Mouse (Mus musculus) cortical plate, adult 2 months (tissue): ENCODE results near the gene Gpam.

Experiments
- CTCF ChIP-seq: fragments of 200-500 bp; IDR thresholded peaks from 2 replicates; pipeline ENCODE4 v1.5.1; 2011; ENCODE audit warnings: mild to moderate bottlenecking, control low read depth, low read length; ENCODE audit not compliant: insufficient read depth; ENCODE audit errors: extremely low read depth
- POLR2A ChIP-seq: fragments of 200-500 bp; IDR thresholded peaks from 2 replicates; pipeline ENCODE4 v1.6.1; 2011; ENCODE audit warnings: mild to moderate bottlenecking, low read length, control low read depth; ENCODE audit not compliant: insufficient read depth; ENCODE audit errors: extremely low read depth

GRCm38 (mm10) chr19:55107896-55108295, 19.1 kb downstream of the Gpam start:
- TF ChIP-seq CTCF, result no peak
- no peak for TF ChIP-seq POLR2A
